Mouse (Mus musculus): ENCODE data around the gene Tmem141. TPM values are rescaled to one million over a fixed set of nuclear protein-coding genes. Genes with fewer than 3 reads are reported as not detected.

Tmem141 gene
- total RNA-seq (2023) = 0.78 to 2.9 TPM (median 2.4 TPM) in 4 replicates

GRCm38 (mm10) chr2:25621229-25622200 lies at the start of gene Tmem141:
Gene Tmem141 (minus strand): TSS chr2:25622005.

GRCm38 (mm10) chr2:25657652-25658051 lies 35.8 kb upstream of the Tmem141 start, which contains the start of gene Lcn5:
Gene Lcn5 (plus strand): TSS chr2:25657952.

GRCm38 (mm10) chr2:25652902-25653301 lies 31.1 kb upstream of the Tmem141 start, which contains the start of gene Lcn8:
Gene Lcn8 (plus strand): TSS chr2:25653120.

GRCm38 (mm10) chr2:25627811-25628210 lies 6.0 kb upstream of the Tmem141 start, which contains the start of gene Fcna:
Gene Fcna (minus strand): TSS chr2:25628030.

GRCm38 (mm10) chr2:25617578-25617977 lies 4.2 kb downstream of the Tmem141 start, which contains the start of gene Ccdc183:
Gene Ccdc183 (minus strand): TSS chr2:25617678.

GRCm38 (mm10) chr2:25607761-25608622 lies 13.8 kb downstream of the Tmem141 start, which contains the start of gene Rabl6:
Gene Rabl6 (minus strand): TSS chr2:25608521.

GRCm38 (mm10) chr2:25581294-25581864 lies 40.4 kb downstream of the Tmem141 start, which contains the start of gene Ajm1:
Gene Ajm1 (minus strand): TSS chr2:25581757.

GRCm38 (mm10) chr2:25574579-25575431 lies 47.0 kb downstream of the Tmem141 start, which contains the start of the genes Mamdc4 and Phpt1:
Gene Mamdc4 (minus strand): TSS chr2:25574845.
Gene Phpt1 (minus strand): TSS chr2:25575224.

Other genes with a start within 250 kb of the Tmem141 start
- gene Sapcd2, start 249.7 kb downstream of the Tmem141 start, total RNA-seq (2023) = 0.48 to 0.85 TPM in 2 of 4 replicates, not detected in the others
- not detected in 4 replicates for gene Entpd2, start 226.1 kb downstream of the Tmem141 start, total RNA-seq (2023)
- gene Npdc1, start 222.7 kb downstream of the Tmem141 start, total RNA-seq (2023) = not detected in 4 replicates
- not detected in 4 replicates for gene Fut7, start 198.7 kb downstream of the Tmem141 start, total RNA-seq (2023)
- gene Abca2, start 193.3 kb downstream of the Tmem141 start, total RNA-seq (2023) = 44.9 to 53.9 TPM (median 49.1 TPM) in 4 replicates
- gene Clic3, start 165.2 kb downstream of the Tmem141 start, total RNA-seq (2023) = 0.83 TPM in 1 of 4 replicates, not detected in the others
- 115 to 135 TPM (median 127 TPM) in 4 replicates for gene Paxx, start 160.9 kb downstream of the Tmem141 start, total RNA-seq (2023)
- gene Ptgds, start 152.0 kb downstream of the Tmem141 start, total RNA-seq (2023) = not detected in 4 replicates
- not detected in 4 replicates for gene Lcn12, start 128.1 kb downstream of the Tmem141 start, total RNA-seq (2023)
- gene Fbxw5, start 121.3 kb downstream of the Tmem141 start, total RNA-seq (2023) = 64.9 to 78.2 TPM (median 70.7 TPM) in 4 replicates
- 1.1 TPM in 1 of 4 replicates, not detected in the others for gene C8g, start 120.3 kb downstream of the Tmem141 start, total RNA-seq (2023)
- gene Traf2, start 75.1 kb downstream of the Tmem141 start, total RNA-seq (2023) = 56.9 to 61.5 TPM (median 58.0 TPM) in 4 replicates
- 109 to 125 TPM (median 115 TPM) in 4 replicates for gene Edf1, start 64.2 kb downstream of the Tmem141 start, total RNA-seq (2023)
- gene Mamdc4, start 47.2 kb downstream of the Tmem141 start, total RNA-seq (2023) = 0.77 to 2.4 TPM (median 1.5 TPM) in 4 replicates
- 16.1 to 21.8 TPM (median 17.6 TPM) in 4 replicates for gene Phpt1, start 46.8 kb downstream of the Tmem141 start, total RNA-seq (2023)
- 0.24 to 0.38 TPM (median 0.37 TPM) in 3 of 4 replicates, not detected in the other for gene Ajm1, start 40.2 kb downstream of the Tmem141 start, total RNA-seq (2023)
- 102 to 112 TPM (median 109 TPM) in 4 replicates for gene Rabl6, start 13.5 kb downstream of the Tmem141 start, total RNA-seq (2023)
- not detected in 4 replicates for gene Ccdc183, start 4.3 kb downstream of the Tmem141 start, total RNA-seq (2023)
- gene Fcna, start 6.0 kb upstream of the Tmem141 start, total RNA-seq (2023) = 4.1 to 8.3 TPM (median 5.8 TPM) in 4 replicates
- gene Lcn8, start 31.1 kb upstream of the Tmem141 start, total RNA-seq (2023) = not detected in 4 replicates
- not detected in 4 replicates for gene Lcn5, start 35.9 kb upstream of the Tmem141 start, total RNA-seq (2023)
- not detected in 4 replicates for gene Lcn6, start 54.8 kb upstream of the Tmem141 start, total RNA-seq (2023)
- gene Lcn10, start 60.7 kb upstream of the Tmem141 start, total RNA-seq (2023) = not detected in 4 replicates
- gene Obp2a, start 78.0 kb upstream of the Tmem141 start, total RNA-seq (2023) = not detected in 4 replicates
- 25.1 to 40.3 TPM (median 25.4 TPM) in 4 replicates for gene Bmyc, start 84.7 kb upstream of the Tmem141 start, total RNA-seq (2023)
- not detected in 4 replicates for gene Obp2b, start 115.0 kb upstream of the Tmem141 start, total RNA-seq (2023)
- not detected in 4 replicates for gene Lcn3, start 143.6 kb upstream of the Tmem141 start, total RNA-seq (2023)
- not detected in 4 replicates for gene Lcn11, start 155.0 kb upstream of the Tmem141 start, total RNA-seq (2023)
- not detected in 4 replicates for gene Gm13539, start 160.3 kb upstream of the Tmem141 start, total RNA-seq (2023)
- not detected in 4 replicates for gene Glt6d1, start 193.8 kb upstream of the Tmem141 start, total RNA-seq (2023)
- not detected in 4 replicates for gene Lcn9, start 201.1 kb upstream of the Tmem141 start, total RNA-seq (2023)
- 0.44 TPM in 1 of 4 replicates, not detected in the others for gene Sohlh1, start 225.2 kb upstream of the Tmem141 start, total RNA-seq (2023)
- not detected in 4 replicates for gene Kcnt1, start 241.7 kb upstream of the Tmem141 start, total RNA-seq (2023)

All from B cell, adult 62 days (primary cell).